Mouse (Mus musculus): ENCODE data around the gene Dicer1. TPM values are rescaled to one million over a fixed set of nuclear protein-coding genes. Genes with fewer than 3 reads are reported as not detected.

Gene Dicer1
- polyA plus RNA-seq, 1 experiment: 20.3 TPM

- Histone ChIP-seq H3K4me1 (ENCODE audit: control insufficient read depth, insufficient read depth, low read length) (no peaks in the 10 kb centered on the region), H3K27ac (ENCODE audit: insufficient read depth, low read length) (no peak overlapping the region), H3K4me3 (ENCODE audit: insufficient read depth, low read length) (no peak overlapping the region)
- TF ChIP-seq CTCF (IDR thresholded peaks at IDR 0.05; ENCODE audit: extremely low read depth, insufficient read depth, low read length) (no peak), POLR2A (IDR thresholded peaks at IDR 0.05; ENCODE audit: extremely low read depth, insufficient read depth, low read length) (no peak)
Measured at GRCm38 (mm10) chr12:104722056-104722455, 29.7 kb downstream of the Dicer1 start.

GRCm38 (mm10) chr12:104721011-104721410 is 30.7 kb downstream of the Dicer1 start:
- no peaks in the 10 kb centered on the region for H3K4me1 ChIP-seq (ENCODE audit: control insufficient read depth, insufficient read depth, low read length)
- TF ChIP-seq CTCF (IDR thresholded peaks at IDR 0.05; ENCODE audit: extremely low read depth, insufficient read depth, low read length): no peak
- TF ChIP-seq POLR2A (IDR thresholded peaks at IDR 0.05; ENCODE audit: extremely low read depth, insufficient read depth, low read length): no peak
- H3K4me3 ChIP-seq (ENCODE audit: insufficient read depth, low read length): no peak overlapping the region
- no peak overlapping the region for H3K27ac ChIP-seq (ENCODE audit: insufficient read depth, low read length)

GRCm38 (mm10) chr12:104718956-104719355 is 32.8 kb downstream of the Dicer1 start:
- Histone ChIP-seq H3K27ac (ENCODE audit: insufficient read depth, low read length) (no peak overlapping the region), H3K4me1 (ENCODE audit: control insufficient read depth, insufficient read depth, low read length) (no peaks in the 10 kb centered on the region), H3K4me3 (ENCODE audit: insufficient read depth, low read length) (no peak overlapping the region)
- TF ChIP-seq POLR2A (IDR thresholded peaks at IDR 0.05; ENCODE audit: extremely low read depth, insufficient read depth, low read length) (no peak), CTCF (IDR thresholded peaks at IDR 0.05; ENCODE audit: extremely low read depth, insufficient read depth, low read length) (no peak)

GRCm38 (mm10) chr12:104716409-104716808 is 35.3 kb downstream of the Dicer1 start:
- no peak for TF ChIP-seq POLR2A (IDR thresholded peaks at IDR 0.05; ENCODE audit: extremely low read depth, insufficient read depth, low read length)
- no peak for TF ChIP-seq CTCF (IDR thresholded peaks at IDR 0.05; ENCODE audit: extremely low read depth, insufficient read depth, low read length)
- H3K4me1 ChIP-seq (ENCODE audit: control insufficient read depth, insufficient read depth, low read length): no peaks in the 10 kb centered on the region
- no peak overlapping the region for H3K27ac ChIP-seq (ENCODE audit: insufficient read depth, low read length)
- H3K4me3 ChIP-seq (ENCODE audit: insufficient read depth, low read length): no peak overlapping the region

- no peak for TF ChIP-seq POLR2A (IDR thresholded peaks at IDR 0.05; ENCODE audit: extremely low read depth, insufficient read depth, low read length)
- TF ChIP-seq CTCF (IDR thresholded peaks at IDR 0.05; ENCODE audit: extremely low read depth, insufficient read depth, low read length): no peak
- H3K4me3 ChIP-seq (ENCODE audit: insufficient read depth, low read length): no peak overlapping the region
- H3K27ac ChIP-seq (ENCODE audit: insufficient read depth, low read length): no peak overlapping the region
- H3K4me1 ChIP-seq (ENCODE audit: control insufficient read depth, insufficient read depth, low read length): no peaks in the 10 kb centered on the region
Measured at GRCm38 (mm10) chr12:104715453-104715852, 36.3 kb downstream of the Dicer1 start.

- no peak overlapping the region for H3K4me3 ChIP-seq (ENCODE audit: insufficient read depth, low read length)
- no peaks in the 10 kb centered on the region for H3K4me1 ChIP-seq (ENCODE audit: control insufficient read depth, insufficient read depth, low read length)
- TF ChIP-seq POLR2A (IDR thresholded peaks at IDR 0.05; ENCODE audit: extremely low read depth, insufficient read depth, low read length): no peak
- TF ChIP-seq CTCF (IDR thresholded peaks at IDR 0.05; ENCODE audit: extremely low read depth, insufficient read depth, low read length): no peak
- no peak overlapping the region for H3K27ac ChIP-seq (ENCODE audit: insufficient read depth, low read length)
Measured at GRCm38 (mm10) chr12:104700266-104700665, 51.5 kb downstream of the Dicer1 start.

- H3K4me3 ChIP-seq (ENCODE audit: insufficient read depth, low read length): no peak overlapping the region
- peak; percentile 37 for TF ChIP-seq CTCF (IDR thresholded peaks at IDR 0.05; ENCODE audit: extremely low read depth, insufficient read depth, low read length)
- no peak for TF ChIP-seq POLR2A (IDR thresholded peaks at IDR 0.05; ENCODE audit: extremely low read depth, insufficient read depth, low read length)
- H3K4me1 ChIP-seq (ENCODE audit: control insufficient read depth, insufficient read depth, low read length): no peaks in the 10 kb centered on the region
- no peak overlapping the region for H3K27ac ChIP-seq (ENCODE audit: insufficient read depth, low read length)
Measured at GRCm38 (mm10) chr12:104699753-104700152, 52.0 kb downstream of the Dicer1 start.

GRCm38 (mm10) chr12:104695514-104695913 is 56.2 kb downstream of the Dicer1 start:
- H3K27ac ChIP-seq (ENCODE audit: insufficient read depth, low read length): no peak overlapping the region
- no peak for TF ChIP-seq POLR2A (IDR thresholded peaks at IDR 0.05; ENCODE audit: extremely low read depth, insufficient read depth, low read length)

GRCm38 (mm10) chr12:104692864-104693263 is 58.9 kb downstream of the Dicer1 start:
- Histone ChIP-seq H3K4me1 (ENCODE audit: control insufficient read depth, insufficient read depth, low read length) (peaks cover 2% of the 10 kb centered on the region; the same call in 1 of the 2 replicates), H3K27ac (ENCODE audit: insufficient read depth, low read length) (no peak overlapping the region), H3K4me3 (ENCODE audit: insufficient read depth, low read length) (no peak overlapping the region)
- TF ChIP-seq POLR2A (IDR thresholded peaks at IDR 0.05; ENCODE audit: extremely low read depth, insufficient read depth, low read length) (no peak), CTCF (IDR thresholded peaks at IDR 0.05; ENCODE audit: extremely low read depth, insufficient read depth, low read length) (no peak)

More at GRCm38 (mm10) chr12:104695514-104695913, 56.2 kb downstream of the Dicer1 start:
- H3K4me3 ChIP-seq (ENCODE audit: insufficient read depth, low read length): no peak overlapping the region
- H3K4me1 ChIP-seq (ENCODE audit: control insufficient read depth, insufficient read depth, low read length): peaks cover 2% of the 10 kb centered on the region; the same call in 1 of the 2 replicates

- Histone ChIP-seq H3K27ac (ENCODE audit: insufficient read depth, low read length) (no peak overlapping the region), H3K4me1 (ENCODE audit: control insufficient read depth, insufficient read depth, low read length) (peaks cover 2% of the 10 kb centered on the region; the same call in 1 of the 2 replicates), H3K4me3 (ENCODE audit: insufficient read depth, low read length) (no peak overlapping the region)
- TF ChIP-seq POLR2A (IDR thresholded peaks at IDR 0.05; ENCODE audit: extremely low read depth, insufficient read depth, low read length) (no peak), CTCF (IDR thresholded peaks at IDR 0.05; ENCODE audit: extremely low read depth, insufficient read depth, low read length) (no peak)
Measured at GRCm38 (mm10) chr12:104690412-104690811, 61.3 kb downstream of the Dicer1 start.

Measured in cortical plate, adult 2 months (tissue).